Mouse (Mus musculus) bone marrow, adult 2 months (tissue): ENCODE results near the gene Bin2.

ENCODE experiments used
- CTCF ChIP-seq: fragments of 200-500 bp; IDR thresholded peaks from 2 replicates; pipeline ENCODE4 v1.5.1; 2011; ENCODE audit warnings: low read length, control low read depth; ENCODE audit not compliant: control insufficient read depth, insufficient read depth
- POLR2A ChIP-seq: fragments of 200-500 bp; IDR thresholded peaks from 2 replicates; pipeline ENCODE4 v1.6.1; 2011; ENCODE audit warnings: low read depth, mild to moderate bottlenecking, control low read depth, low read length, borderline replicate concordance; ENCODE audit not compliant: control insufficient read depth

DNA sequence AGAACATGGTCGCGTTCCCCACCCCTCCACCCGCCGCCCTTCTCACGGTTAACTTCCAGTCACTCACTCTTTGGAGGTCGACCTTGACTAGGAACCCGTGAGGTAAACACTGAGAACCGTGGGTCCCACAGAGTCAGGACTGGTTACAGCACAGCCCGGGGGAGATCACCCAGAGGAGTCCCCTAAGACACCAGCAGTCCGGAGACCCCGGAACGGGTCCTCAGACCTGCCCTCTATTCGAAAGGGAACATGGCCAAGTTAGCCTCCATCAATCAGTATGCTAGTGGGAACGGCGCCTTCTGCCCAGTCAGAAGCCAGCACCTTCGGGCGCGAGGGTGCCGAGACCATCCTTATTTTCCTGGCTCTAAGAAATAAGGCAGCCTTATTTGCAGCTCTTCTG lies 53.1 kb downstream of the Bin2 start:
- TF ChIP-seq CTCF (no peak), POLR2A (no peak)
